Mouse (Mus musculus) limb, embryonic 14.5 days (tissue): ENCODE measurements around the gene Palld. TPM values are rescaled to one million over a fixed set of nuclear protein-coding genes. Genes with fewer than 3 reads are reported as not detected.

Source experiments
- ATAC-seq: fragments of 200-750 bp; cut with Nextera tagmentation; 2 replicates; pipeline ENCODE4 v1.8.0; 2017; ENCODE audit warnings: low read depth, moderate number of reproducible peaks, moderate TSS enrichment; ENCODE audit not compliant: low FRiP score
- DNase-seq: peaks from one replicate; pipeline ENCODE4 v3.0.0-alpha.2; 2015; ENCODE audit warnings: low spot score
- H3K27ac ChIP-seq: fragments of 300-500 bp; sonication (generic); replicated peaks from 2 replicates; pipeline ENCODE4 v1.5.1; 2014; ENCODE audit warnings: low read depth, mild to moderate bottlenecking, low read length, moderate library complexity, mixed read lengths
- H3K27me3 ChIP-seq: fragments of 300-500 bp; sonication (generic); 2 replicates; pipeline ENCODE4 v1.6.1; 2014; ENCODE audit warnings: low read length, mixed read lengths; ENCODE audit not compliant: control insufficient read depth, insufficient read depth
- H3K36me3 ChIP-seq: fragments of 300-500 bp; sonication (generic); 2 replicates; pipeline ENCODE4 v1.6.1; 2014; ENCODE audit warnings: mild to moderate bottlenecking, low read length, moderate library complexity, mixed read lengths; ENCODE audit not compliant: control insufficient read depth, insufficient read depth
- H3K4me1 ChIP-seq: fragments of 300-500 bp; sonication (generic); 2 replicates; pipeline ENCODE4 v1.6.1; 2014; ENCODE audit warnings: antibody characterized with exemption, low read length, mixed read lengths; ENCODE audit not compliant: control insufficient read depth, insufficient read depth
- H3K4me2 ChIP-seq: fragments of 300-500 bp; sonication (generic); replicated peaks from 2 replicates; pipeline ENCODE4 v1.6.1; 2014; ENCODE audit warnings: low read depth, mild to moderate bottlenecking, low read length, moderate library complexity; ENCODE audit not compliant: severe bottlenecking
- H3K4me3 ChIP-seq: fragments of 300-500 bp; sonication (generic); replicated peaks from 2 replicates; pipeline ENCODE4 v1.5.1; 2014; ENCODE audit warnings: low read length
- H3K9ac ChIP-seq: fragments of 300-500 bp; sonication (generic); 2 replicates; pipeline ENCODE4 v1.6.1; 2014; ENCODE audit warnings: mild to moderate bottlenecking, low read depth, low read length, moderate library complexity; ENCODE audit not compliant: severe bottlenecking
- H3K9me3 ChIP-seq: fragments of 300-500 bp; sonication (generic); 2 replicates; pipeline ENCODE4 v1.6.1; 2016; ENCODE audit warnings: low read length; ENCODE audit not compliant: control insufficient read depth
- POLR2A ChIP-seq: fragments of 200-500 bp; IDR thresholded peaks from 2 replicates; pipeline ENCODE4 v1.8.0; 2012; ENCODE audit warnings: inconsistent platforms, mild to moderate bottlenecking, moderate library complexity, borderline replicate concordance; ENCODE audit not compliant: insufficient read depth, insufficient read length; ENCODE audit errors: extremely low read depth
- WGBS: fragments of 180-500 bp; shearing (Covaris S2); extraction: QIAGEN DNeasy Blood & Tissue Kit; methylation state at CpG from one replicate; pipeline ENCODE4 v1.1.7; 2014; 5-methylcytosine and 5-hydroxymethylcytosine counted together
- polyA plus RNA-seq, 2 experiments: library from polyadenylated mRNA; depleted of rRNA in 1 of 2; stranded (reverse) in 1 of 2; unstranded in 1 of 2; fragments of >200 nt; fragmentation: Nextera tagmentation in 1 of 2; extraction: Ambion mirVana in 1 of 2; gene quantifications; 2 replicates each; pipeline versions ENCODE4 v1.2.1 to v1.2.3; 2012 to 2014

The Palld gene
- polyA plus RNA-seq, 2 experiments, result 61.4 to 99.0 TPM

GRCm38 (mm10) chr8:61823157-61823556, 79.3 kb downstream of the Palld start:
- ATAC-seq, result no peak
- no peak overlapping the region for H3K9ac ChIP-seq
- TF ChIP-seq POLR2A, result no peak

GRCm38 (mm10) chr8:61803764-61804163, 98.7 kb downstream of the Palld start:
- no peaks in the 10 kb centered on the region for H3K9me3 ChIP-seq
- no peak overlapping the region for H3K9ac ChIP-seq
- no peak for DNase-seq
- no peak overlapping the region for H3K4me2 ChIP-seq
- no peaks in the 10 kb centered on the region for H3K36me3 ChIP-seq
- 91% methylated on average over 2 of the region's 2 CpGs for whole genome bisulfite sequencing
- ATAC-seq, result no peak
- no peak overlapping the region for H3K27ac ChIP-seq
- H3K27me3 ChIP-seq, result no peaks in the 10 kb centered on the region
- H3K4me1 ChIP-seq, result no peaks in the 10 kb centered on the region
- H3K4me3 ChIP-seq, result no peak overlapping the region
- TF ChIP-seq POLR2A, result no peak

More at GRCm38 (mm10) chr8:61823157-61823556, 79.3 kb downstream of the Palld start:
- H3K36me3 ChIP-seq, result no peaks in the 10 kb centered on the region
- H3K4me2 ChIP-seq, result no peak overlapping the region
- H3K4me3 ChIP-seq, result no peak overlapping the region
- DNase-seq, result no peak
- 20% methylated on average over 5 of the region's 5 CpGs for WGBS
- H3K27ac ChIP-seq, result no peak overlapping the region
- peaks cover 17% of the 10 kb centered on the region for H3K4me1 ChIP-seq
- H3K9me3 ChIP-seq, result no peaks in the 10 kb centered on the region
- no peaks in the 10 kb centered on the region for H3K27me3 ChIP-seq

GRCm38 (mm10) chr8:61802840-61803239, 99.7 kb downstream of the Palld start:
- WGBS, result 60% methylated on average over 2 of the region's 2 CpGs
- Histone ChIP-seq H3K36me3 (no peaks in the 10 kb centered on the region), H3K27me3 (no peaks in the 10 kb centered on the region), H3K27ac (no peak overlapping the region), H3K4me2 (no peak overlapping the region), H3K4me1 (no peaks in the 10 kb centered on the region), H3K9me3 (no peaks in the 10 kb centered on the region), H3K9ac (no peak overlapping the region), H3K4me3 (no peak overlapping the region)
- ATAC-seq (no peak), DNase-seq (no peak)
- no peak for TF ChIP-seq POLR2A

GRCm38 (mm10) chr8:61797391-61797947, 105.0 kb downstream of the Palld start:
- no peaks in the 10 kb centered on the region for H3K36me3 ChIP-seq

GRCm38 (mm10) chr8:61796537-61797050, 105.9 kb downstream of the Palld start:
- 86% methylated on average over 7 of the region's 7 CpGs for WGBS
- Histone ChIP-seq H3K27ac (no peak overlapping the region), H3K9ac (no peak overlapping the region), H3K27me3 (no peaks in the 10 kb centered on the region), H3K4me1 (no peaks in the 10 kb centered on the region; the same call in 1 of the 2 replicates), H3K9me3 (no peaks in the 10 kb centered on the region), H3K36me3 (no peaks in the 10 kb centered on the region), H3K4me3 (no peak overlapping the region), H3K4me2 (no peak overlapping the region)
- no peak for ATAC-seq
- no peak for TF ChIP-seq POLR2A
- DNase-seq, result no peak

More at GRCm38 (mm10) chr8:61797391-61797947, 105.0 kb downstream of the Palld start:
- ATAC-seq (no peak), DNase-seq (peak; percentile 19)
- H3K4me2 ChIP-seq, result no peak overlapping the region
- H3K4me3 ChIP-seq, result no peak overlapping the region
- no peak overlapping the region for H3K9ac ChIP-seq
- 55% methylated on average over 1 of the region's 1 CpGs for WGBS
- no peaks in the 10 kb centered on the region for H3K27me3 ChIP-seq
- no peaks in the 10 kb centered on the region; the same call in 1 of the 2 replicates for H3K4me1 ChIP-seq
- no peak overlapping the region for H3K27ac ChIP-seq
- TF ChIP-seq POLR2A, result no peak
- H3K9me3 ChIP-seq, result no peaks in the 10 kb centered on the region
